Mouse (Mus musculus): Measurements from ENCODE around the gene Adgrv1. TPM values are rescaled to one million over a fixed set of nuclear protein-coding genes. Genes with fewer than 3 reads are reported as not detected.

The Adgrv1 gene
- polyA plus RNA-seq, 1 experiment, result 11.3 TPM

GRCm38 (mm10) chr13:81144434-81144833 lies 488.5 kb downstream of the Adgrv1 start:
- 0 out of 2 replicates have a peak, but pooled peaks cover 3% of the 10 kb centered on the region for H3K9me3 ChIP-seq (replicated peaks; ENCODE audit: control insufficient read depth, insufficient read depth, low read length, poor library complexity, severe bottlenecking)
- no peaks in the 10 kb centered on the region for H3K27me3 ChIP-seq (ENCODE audit: control insufficient read depth, insufficient read depth, low read length, poor library complexity, severe bottlenecking)
- no peak overlapping the region for H3K4me3 ChIP-seq (ENCODE audit: low read depth, low read length)
- no peak overlapping the region for H3K9ac ChIP-seq (ENCODE audit: low read depth, poor library complexity, severe bottlenecking)
- no peaks in the 10 kb centered on the region for H3K36me3 ChIP-seq (ENCODE audit: control insufficient read depth, insufficient read depth, low read length, poor library complexity, severe bottlenecking)
- H3K4me1 ChIP-seq (ENCODE audit: control insufficient read depth, insufficient read depth, low read length), result no peaks in the 10 kb centered on the region
- H3K27ac ChIP-seq (ENCODE audit: insufficient read depth, low read length), result no peak overlapping the region
- no peak for TF ChIP-seq CTCF (IDR thresholded peaks at IDR 0.05; ENCODE audit: low read depth, low read length)
- TF ChIP-seq POLR2A (IDR thresholded peaks at IDR 0.05; ENCODE audit: insufficient read depth, low read length), result no peak
- TF ChIP-seq EP300 (IDR thresholded peaks at IDR 0.05; ENCODE audit: insufficient read depth, low read depth, low read length), result no peak

GRCm38 (mm10) chr13:81142268-81142884 lies 490.6 kb downstream of the Adgrv1 start:
- TF ChIP-seq POLR2A (IDR thresholded peaks at IDR 0.05; ENCODE audit: insufficient read depth, low read length) (no peak), CTCF (IDR thresholded peaks at IDR 0.05; ENCODE audit: low read depth, low read length) (no peak), EP300 (IDR thresholded peaks at IDR 0.05; ENCODE audit: insufficient read depth, low read depth, low read length) (no peak)
- H3K27ac ChIP-seq (ENCODE audit: insufficient read depth, low read length), result no peak overlapping the region
- H3K27me3 ChIP-seq (ENCODE audit: control insufficient read depth, insufficient read depth, low read length, poor library complexity, severe bottlenecking), result no peaks in the 10 kb centered on the region
- no peak overlapping the region for H3K9ac ChIP-seq (ENCODE audit: low read depth, poor library complexity, severe bottlenecking)
- no peaks in the 10 kb centered on the region for H3K36me3 ChIP-seq (ENCODE audit: control insufficient read depth, insufficient read depth, low read length, poor library complexity, severe bottlenecking)
- 0 out of 2 replicates have a peak, but pooled peaks cover 3% of the 10 kb centered on the region for H3K9me3 ChIP-seq (replicated peaks; ENCODE audit: control insufficient read depth, insufficient read depth, low read length, poor library complexity, severe bottlenecking)
- no peak overlapping the region for H3K4me3 ChIP-seq (ENCODE audit: low read depth, low read length)
- no peaks in the 10 kb centered on the region for H3K4me1 ChIP-seq (ENCODE audit: control insufficient read depth, insufficient read depth, low read length)

- H3K27ac ChIP-seq (ENCODE audit: insufficient read depth, low read length), result no peak overlapping the region
- no peaks in the 10 kb centered on the region for H3K27me3 ChIP-seq (ENCODE audit: control insufficient read depth, insufficient read depth, low read length, poor library complexity, severe bottlenecking)
These were observed 496.1 kb downstream of the Adgrv1 start for GRCm38 (mm10) chr13:81136652-81137422.

GRCm38 (mm10) chr13:81135953-81136352 lies 497.0 kb downstream of the Adgrv1 start:
- Histone ChIP-seq H3K4me3 (ENCODE audit: low read depth, low read length) (no peak overlapping the region), H3K27me3 (ENCODE audit: control insufficient read depth, insufficient read depth, low read length, poor library complexity, severe bottlenecking) (no peaks in the 10 kb centered on the region), H3K4me1 (ENCODE audit: control insufficient read depth, insufficient read depth, low read length) (no peaks in the 10 kb centered on the region), H3K36me3 (ENCODE audit: control insufficient read depth, insufficient read depth, low read length, poor library complexity, severe bottlenecking) (no peaks in the 10 kb centered on the region), H3K9ac (ENCODE audit: low read depth, poor library complexity, severe bottlenecking) (no peak overlapping the region), H3K9me3 (replicated peaks; ENCODE audit: control insufficient read depth, insufficient read depth, low read length, poor library complexity, severe bottlenecking) (no peaks in the 10 kb centered on the region), H3K27ac (ENCODE audit: insufficient read depth, low read length) (no peak overlapping the region)
- TF ChIP-seq CTCF (IDR thresholded peaks at IDR 0.05; ENCODE audit: low read depth, low read length) (no peak), EP300 (IDR thresholded peaks at IDR 0.05; ENCODE audit: insufficient read depth, low read depth, low read length) (no peak), POLR2A (IDR thresholded peaks at IDR 0.05; ENCODE audit: insufficient read depth, low read length) (no peak)

More at GRCm38 (mm10) chr13:81136652-81137422, 496.1 kb downstream of the Adgrv1 start:
- Histone ChIP-seq H3K9ac (ENCODE audit: low read depth, poor library complexity, severe bottlenecking) (no peak overlapping the region), H3K9me3 (replicated peaks; ENCODE audit: control insufficient read depth, insufficient read depth, low read length, poor library complexity, severe bottlenecking) (no peaks in the 10 kb centered on the region), H3K4me1 (ENCODE audit: control insufficient read depth, insufficient read depth, low read length) (no peaks in the 10 kb centered on the region), H3K36me3 (ENCODE audit: control insufficient read depth, insufficient read depth, low read length, poor library complexity, severe bottlenecking) (no peaks in the 10 kb centered on the region), H3K4me3 (ENCODE audit: low read depth, low read length) (no peak overlapping the region)
- TF ChIP-seq EP300 (IDR thresholded peaks at IDR 0.05; ENCODE audit: insufficient read depth, low read depth, low read length) (no peak), POLR2A (IDR thresholded peaks at IDR 0.05; ENCODE audit: insufficient read depth, low read length) (no peak), CTCF (IDR thresholded peaks at IDR 0.05; ENCODE audit: low read depth, low read length) (no peak)

- TF ChIP-seq EP300 (IDR thresholded peaks at IDR 0.05; ENCODE audit: insufficient read depth, low read depth, low read length) (no peak), CTCF (IDR thresholded peaks at IDR 0.05; ENCODE audit: low read depth, low read length) (no peak), POLR2A (IDR thresholded peaks at IDR 0.05; ENCODE audit: insufficient read depth, low read length) (no peak)
- no peaks in the 10 kb centered on the region for H3K36me3 ChIP-seq (ENCODE audit: control insufficient read depth, insufficient read depth, low read length, poor library complexity, severe bottlenecking)
- H3K4me1 ChIP-seq (ENCODE audit: control insufficient read depth, insufficient read depth, low read length), result no peaks in the 10 kb centered on the region
- no peak overlapping the region for H3K4me3 ChIP-seq (ENCODE audit: low read depth, low read length)
- no peaks in the 10 kb centered on the region for H3K9me3 ChIP-seq (replicated peaks; ENCODE audit: control insufficient read depth, insufficient read depth, low read length, poor library complexity, severe bottlenecking)
- H3K27ac ChIP-seq (ENCODE audit: insufficient read depth, low read length), result no peak overlapping the region
- no peak overlapping the region for H3K9ac ChIP-seq (ENCODE audit: low read depth, poor library complexity, severe bottlenecking)
- no peaks in the 10 kb centered on the region for H3K27me3 ChIP-seq (ENCODE audit: control insufficient read depth, insufficient read depth, low read length, poor library complexity, severe bottlenecking)
These were observed 498.5 kb downstream of the Adgrv1 start for GRCm38 (mm10) chr13:81134412-81134811.

- H3K27me3 ChIP-seq (ENCODE audit: control insufficient read depth, insufficient read depth, low read length, poor library complexity, severe bottlenecking), result no peaks in the 10 kb centered on the region
- no peaks in the 10 kb centered on the region for H3K36me3 ChIP-seq (ENCODE audit: control insufficient read depth, insufficient read depth, low read length, poor library complexity, severe bottlenecking)
- no peak overlapping the region for H3K9ac ChIP-seq (ENCODE audit: low read depth, poor library complexity, severe bottlenecking)
- no peak overlapping the region for H3K4me3 ChIP-seq (ENCODE audit: low read depth, low read length)
- H3K4me1 ChIP-seq (ENCODE audit: control insufficient read depth, insufficient read depth, low read length), result no peaks in the 10 kb centered on the region
- H3K27ac ChIP-seq (ENCODE audit: insufficient read depth, low read length), result no peak overlapping the region
- no peaks in the 10 kb centered on the region for H3K9me3 ChIP-seq (replicated peaks; ENCODE audit: control insufficient read depth, insufficient read depth, low read length, poor library complexity, severe bottlenecking)
- TF ChIP-seq CTCF (IDR thresholded peaks at IDR 0.05; ENCODE audit: low read depth, low read length) (no peak), EP300 (IDR thresholded peaks at IDR 0.05; ENCODE audit: insufficient read depth, low read depth, low read length) (no peak), POLR2A (IDR thresholded peaks at IDR 0.05; ENCODE audit: insufficient read depth, low read length) (no peak)
These were observed 499.6 kb downstream of the Adgrv1 start for GRCm38 (mm10) chr13:81133336-81133735.

Measured in ES-Bruce4 (cell line).